20 mouse cellular contexts compared by ENCODE assay signal in the genomic region with DNA sequence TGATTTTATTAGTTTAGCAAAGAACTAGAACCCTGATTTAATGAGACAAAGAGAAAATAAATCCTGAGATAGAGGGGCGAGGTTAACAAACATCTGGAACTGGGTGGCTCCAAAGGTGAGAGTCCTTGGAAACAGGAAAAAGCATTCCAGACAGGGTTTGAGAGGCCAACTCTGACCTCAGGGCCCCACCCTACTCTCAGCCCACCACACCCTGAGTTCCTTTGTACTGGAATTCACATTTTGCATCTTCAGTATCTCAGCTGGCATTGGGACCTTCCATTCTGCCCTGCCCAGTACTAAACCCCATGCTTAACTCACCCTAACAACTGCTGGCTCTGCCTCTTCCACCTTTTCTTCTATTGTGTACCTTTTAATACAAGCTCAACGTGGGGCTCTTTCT.
"Had no signal": no experiment of that assay in that cellular context is flagged by ENCODE, and none has a peak within 500 bp of the region (broad histone marks: within the 10 kb centered on the region; RNA-seq: fewer than 3 reads in every experiment).

No protein-coding gene starts in this region.

- H3K9me3 ChIP-seq: heart, embryonic 12.5 days; hindbrain, embryonic 10.5 days; hindbrain, embryonic 12.5 days; intestine, embryonic 15.5 days; limb, embryonic 10.5 days; limb, embryonic 12.5 days; liver, embryonic 13.5 days had no signal

- DNase-seq: gastrocnemius, postnatal 10 days; gastrocnemius, postnatal 25 days; heart, adult 2 months; heart, postnatal 10 days; heart, postnatal 4 days; kidney, adult 18-20 months; kidney, adult 8-10 months; kidney, postnatal 10 days; kidney, postnatal 25 days; kidney, postnatal 4 days; liver; liver, embryonic 13.5 days had no signal

- H3K4me3 ChIP-seq: heart, adult 2 months; heart, embryonic 12.5 days; hindbrain, embryonic 10.5 days; hindbrain, embryonic 12.5 days; intestine, embryonic 15.5 days; left cerebral cortex, adult 2 months; limb, embryonic 10.5 days; limb, embryonic 12.5 days; liver, embryonic 13.5 days had no signal

- H3K36me3 ChIP-seq: heart, embryonic 12.5 days; hindbrain, embryonic 10.5 days; hindbrain, embryonic 12.5 days; intestine, embryonic 15.5 days; limb, embryonic 10.5 days; limb, embryonic 12.5 days; liver, embryonic 13.5 days had no signal

- H3K27ac ChIP-seq: heart, adult 2 months; hindbrain, embryonic 10.5 days; hindbrain, embryonic 12.5 days; hindbrain, embryonic 14.5 days; intestine, embryonic 15.5 days; left cerebral cortex, adult 2 months; limb, embryonic 10.5 days; limb, embryonic 12.5 days; liver, embryonic 13.5 days had no signal

- H3K4me1 ChIP-seq: heart, embryonic 12.5 days; hindbrain, embryonic 10.5 days; hindbrain, embryonic 12.5 days; intestine, embryonic 15.5 days; limb, embryonic 10.5 days; limb, embryonic 12.5 days; liver, embryonic 13.5 days had no signal

- H3K27me3 ChIP-seq: heart, embryonic 12.5 days; hindbrain, embryonic 12.5 days; intestine, embryonic 15.5 days; limb, embryonic 12.5 days; liver, embryonic 13.5 days had no signal
